Mouse (Mus musculus) right cerebral cortex, adult 2 months (tissue): Measurements from ENCODE around the gene Atp6v0a4.

Experiments used
- DNase-seq, 2 experiments: peaks; one replicate each; pipeline ENCODE4 v3.0.0; 2021 to 2022; ENCODE audit warnings: low spot score in 2 of 2

The Atp6v0a4 gene

DNA sequence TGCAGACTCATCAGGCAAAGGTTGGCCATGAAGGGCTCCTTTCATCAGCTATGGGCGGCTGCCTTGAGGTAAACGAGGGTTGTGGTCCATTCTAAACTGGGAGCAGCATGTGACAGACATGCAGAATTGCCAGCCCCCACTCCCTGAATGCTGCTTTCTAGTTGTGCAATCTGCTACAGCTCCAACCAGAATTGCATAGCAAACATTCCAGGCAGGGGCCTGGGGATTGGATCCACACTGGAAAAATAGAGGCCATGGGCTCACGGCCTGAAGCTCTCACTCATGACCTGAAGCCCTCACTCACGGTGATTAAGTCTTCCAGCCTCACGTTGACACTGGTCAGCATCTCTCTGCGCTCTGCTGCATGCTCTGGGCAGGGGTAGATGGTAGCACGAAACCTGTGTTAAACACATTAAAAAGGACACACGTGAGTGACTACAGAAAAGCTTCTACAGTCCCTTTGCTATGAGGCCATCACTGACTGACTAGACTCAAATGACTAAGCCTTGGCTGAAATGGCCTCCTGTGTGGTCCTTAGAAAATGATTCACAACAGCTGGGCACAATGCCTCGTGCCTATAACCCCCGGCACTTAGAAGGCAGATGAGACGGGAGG is 42.6 kb downstream of the Atp6v0a4 start:
- DNase-seq = no peak

GRCm38 (mm10) chr6:38080364-38080763 is 44.0 kb downstream of the Atp6v0a4 start:
- no peak for DNase-seq

DNA sequence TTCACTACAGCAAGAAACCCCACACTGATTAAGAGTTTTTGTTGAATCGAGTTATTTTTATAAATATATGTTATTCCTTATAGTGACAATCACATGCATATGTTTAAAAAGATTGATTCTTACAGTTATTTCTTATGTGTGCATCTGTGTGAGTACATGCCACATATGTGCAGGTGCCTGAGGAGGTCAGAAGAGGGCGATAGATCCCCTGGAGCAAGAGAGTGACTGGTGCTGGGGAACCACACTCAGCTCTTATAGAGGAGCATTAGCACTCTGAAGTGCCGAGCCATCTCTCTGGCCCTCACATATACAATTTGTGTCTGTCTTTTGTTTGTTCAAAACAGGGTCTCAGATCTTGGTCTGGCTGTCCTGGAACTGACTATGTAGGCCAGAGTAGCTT is 50.8 kb downstream of the Atp6v0a4 start:
- no peak for DNase-seq

DNA sequence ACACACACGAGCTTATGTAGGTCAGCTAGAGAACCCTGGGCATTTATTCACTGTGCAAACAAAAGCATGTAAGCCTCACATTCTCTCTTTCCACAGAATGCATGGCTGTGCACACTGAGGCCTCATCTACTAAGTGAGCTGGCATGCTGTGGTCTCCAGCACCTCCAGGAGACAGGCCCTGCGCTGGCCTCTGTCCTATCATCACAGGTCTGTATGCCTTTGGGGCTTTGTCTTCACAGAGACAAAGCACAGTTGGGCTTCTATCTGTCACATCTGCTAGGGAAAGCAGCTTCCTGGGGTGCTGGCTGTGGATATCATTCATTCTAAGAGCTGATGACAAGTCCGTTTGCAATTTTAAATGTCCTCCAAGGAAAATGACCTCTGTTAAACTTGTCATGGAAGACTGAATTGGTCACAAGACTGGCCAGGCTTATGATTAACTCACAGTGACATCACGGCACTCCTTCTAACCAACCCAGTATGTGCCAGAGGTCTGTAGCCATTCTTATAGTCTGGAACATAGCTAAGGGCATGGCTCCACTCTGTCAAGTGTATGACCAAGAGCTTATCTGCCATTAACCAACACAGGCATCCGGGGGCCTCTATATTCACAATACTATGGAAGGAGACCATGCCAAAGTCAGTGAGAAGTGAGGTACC is 52.1 kb downstream of the Atp6v0a4 start:
- DNase-seq = no peak

- DNase-seq = no peak
Observed at GRCm38 (mm10) chr6:38071256-38071655, 53.1 kb downstream of the Atp6v0a4 start.

- peak; percentile 60 to 70 for DNase-seq
Observed at GRCm38 (mm10) chr6:38066215-38066614, 58.2 kb downstream of the Atp6v0a4 start.

GRCm38 (mm10) chr6:38065501-38066122 is 58.8 kb downstream of the Atp6v0a4 start:
- DNase-seq = peak; percentile 49 to 50

GRCm38 (mm10) chr6:38065122-38065500 is 59.3 kb downstream of the Atp6v0a4 start:
- peak; percentile 55 to 67 for DNase-seq

- no peak for DNase-seq
Observed at GRCm38 (mm10) chr6:38064621-38065020, 59.8 kb downstream of the Atp6v0a4 start.

GRCm38 (mm10) chr6:38058805-38059204 is 65.6 kb downstream of the Atp6v0a4 start:
- DNase-seq = no peak

DNA sequence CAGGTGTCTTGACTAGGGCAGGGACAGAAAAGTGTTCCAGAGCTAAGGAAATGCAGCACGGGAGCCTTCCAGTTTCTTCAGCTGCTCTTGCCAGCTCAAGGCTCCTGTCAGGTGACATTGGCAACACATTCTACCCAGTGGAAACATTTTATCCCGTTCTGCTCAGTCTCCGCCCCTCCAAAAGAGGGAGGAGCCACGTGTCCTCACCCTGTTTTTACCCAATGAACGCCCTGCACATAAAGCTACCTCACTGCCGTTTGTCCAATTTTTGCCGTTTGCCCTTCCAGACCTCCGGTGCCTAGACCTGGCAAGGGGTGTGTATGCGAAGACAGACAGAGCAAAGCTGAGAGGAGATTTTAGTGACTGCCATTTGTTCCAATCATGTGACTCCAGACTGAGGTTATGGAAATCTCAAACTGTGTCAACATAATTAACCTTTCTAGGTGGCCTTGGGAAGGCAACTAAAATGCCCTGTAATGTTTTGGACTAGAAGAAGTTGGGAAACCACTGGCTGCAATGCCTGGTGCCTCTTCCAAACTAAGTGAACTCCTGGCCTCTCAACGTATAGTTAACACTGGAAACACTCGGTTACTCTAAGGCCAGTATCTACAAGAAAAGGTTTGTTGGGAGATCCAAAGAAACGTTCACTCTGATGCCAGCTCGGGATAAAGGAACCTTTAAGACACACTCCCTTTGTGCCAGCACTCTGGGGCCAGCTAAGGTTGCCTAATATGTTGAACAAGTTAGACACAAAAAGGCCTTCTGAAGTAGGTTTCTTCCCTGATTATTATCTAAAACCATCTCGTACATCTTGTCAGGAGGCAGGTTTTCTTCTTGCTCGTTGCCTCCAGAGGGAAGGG is 68.7 kb downstream of the Atp6v0a4 start:
- no peak for DNase-seq

GRCm38 (mm10) chr6:38049601-38050000 is 74.8 kb downstream of the Atp6v0a4 start:
- DNase-seq = no peak

GRCm38 (mm10) chr6:38048800-38049561 is 75.4 kb downstream of the Atp6v0a4 start:
- no peak for DNase-seq

DNA sequence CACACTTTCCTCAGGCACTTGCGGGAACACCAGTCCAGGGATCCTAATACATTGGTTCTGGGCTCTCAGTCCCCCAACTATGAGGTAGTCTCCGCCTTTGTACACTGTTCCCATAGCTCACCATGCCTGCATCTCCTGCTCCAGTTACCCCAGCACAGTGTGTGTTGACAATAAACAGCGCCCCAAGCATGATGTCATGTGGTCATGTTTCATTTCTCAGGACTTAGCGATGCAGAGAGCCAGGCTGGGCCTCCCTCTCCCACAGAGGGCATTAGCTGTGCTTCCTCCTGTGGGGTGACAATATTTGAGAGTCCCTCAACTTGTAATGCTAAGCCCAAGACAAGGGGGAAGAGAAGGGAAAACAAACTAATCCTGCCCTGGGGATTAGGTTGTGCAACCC is 76.4 kb downstream of the Atp6v0a4 start:
- no peak for DNase-seq

GRCm38 (mm10) chr6:38046838-38047237 is 77.5 kb downstream of the Atp6v0a4 start, which contains the start of gene Svopl:
Gene Svopl (minus strand): TSS chr6:38046996.
- no peak for DNase-seq

GRCm38 (mm10) chr6:38032801-38033566 is 91.4 kb downstream of the Atp6v0a4 start:
- DNase-seq = no peak

DNA sequence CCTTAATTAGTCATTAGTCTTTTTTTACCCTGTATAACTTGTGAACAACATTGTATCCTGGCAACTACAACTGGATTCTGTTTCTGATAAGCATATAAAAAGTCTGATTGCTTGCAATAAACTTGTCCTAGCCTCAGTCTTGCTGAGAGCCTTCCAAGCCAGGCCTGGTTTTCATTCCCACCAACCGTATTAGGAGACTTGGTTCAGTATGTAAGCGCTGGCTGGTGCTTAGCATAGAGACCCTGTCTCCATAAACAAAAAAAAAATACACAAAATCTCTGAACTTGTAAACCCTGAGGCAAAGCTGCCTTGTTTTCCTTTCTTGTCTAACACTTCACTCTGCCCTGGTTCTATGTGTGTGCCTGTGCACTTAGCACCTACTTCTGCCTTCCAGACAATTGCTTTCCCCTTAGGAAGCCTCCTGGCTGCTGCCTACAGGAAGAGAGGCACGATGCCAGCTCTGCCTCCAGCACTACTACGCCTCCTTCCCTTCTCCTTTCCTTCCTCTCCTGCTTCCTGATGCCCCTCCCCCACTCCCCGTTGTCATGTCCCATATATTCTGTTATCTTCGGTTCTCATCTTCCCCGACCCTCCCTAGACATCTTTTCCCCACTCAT is 92.4 kb downstream of the Atp6v0a4 start:
- DNase-seq = peak; percentile 26 to 34

GRCm38 (mm10) chr6:38028205-38028604 is 96.2 kb downstream of the Atp6v0a4 start:
- no peak for DNase-seq

- DNase-seq = no peak
Observed at GRCm38 (mm10) chr6:38027771-38028170, 96.6 kb downstream of the Atp6v0a4 start.

GRCm38 (mm10) chr6:38023284-38023683 is 101.1 kb downstream of the Atp6v0a4 start:
- no peak for DNase-seq
